Mouse (Mus musculus) telencephalon, adult 2 months (tissue): ENCODE data around the gene Dcaf7.
"Not testable (repeated sequence)": the region's sequence is repeated elsewhere in the genome, so short reads cannot be mapped to it uniquely, and the experiment has no call there.

Experiments
- DNase-seq: peaks from one replicate; pipeline ENCODE4 v3.0.0-alpha.2; 2011; ENCODE audit warnings: low read depth, low spot score

Dcaf7 gene

DNA sequence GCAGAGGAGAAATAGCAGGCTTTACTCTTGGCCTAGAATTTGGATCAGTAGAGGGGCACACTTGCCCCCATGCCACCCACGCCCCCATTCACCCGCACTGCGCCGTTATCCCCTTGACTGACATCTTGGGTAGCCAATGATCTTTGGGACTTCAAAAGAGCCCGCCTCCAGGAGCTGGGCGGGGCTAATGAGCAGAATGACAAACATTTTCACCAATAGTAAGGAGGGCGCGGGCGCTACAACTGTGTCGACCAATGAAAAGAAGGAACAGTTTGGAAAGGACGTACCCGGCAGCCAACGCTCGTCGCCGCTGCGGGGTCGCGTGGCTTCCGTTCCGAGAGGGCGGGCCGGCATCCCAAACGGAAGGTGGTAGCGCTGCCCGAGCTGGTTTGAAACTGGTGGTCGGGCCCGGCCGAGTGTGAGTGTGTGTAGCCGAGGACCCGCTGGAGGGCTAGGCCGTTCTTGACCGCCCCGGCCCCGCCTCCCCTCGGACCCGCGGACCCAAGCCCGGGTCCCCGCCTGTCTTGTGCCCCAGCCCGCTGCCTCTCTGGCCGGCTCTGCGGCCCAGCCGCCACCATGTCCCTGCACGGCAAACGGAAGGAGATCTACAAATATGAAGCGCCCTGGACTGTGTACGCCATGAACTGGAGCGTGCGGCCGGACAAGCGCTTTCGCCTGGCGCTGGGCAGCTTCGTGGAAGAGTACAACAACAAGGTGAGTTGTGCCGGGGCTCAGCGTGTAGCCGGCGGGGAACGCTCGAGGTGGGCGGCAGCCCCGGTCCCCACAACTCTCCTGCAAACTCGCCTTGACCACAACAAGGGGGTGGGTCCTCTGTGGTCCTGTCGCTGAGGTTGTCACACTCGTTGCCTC lies at the start of gene Dcaf7:
Gene Dcaf7, plus strand, starts transcription at position 325 of the 870 bp plus-strand sequence.
- peak; percentile 97 for DNase-seq

DNA sequence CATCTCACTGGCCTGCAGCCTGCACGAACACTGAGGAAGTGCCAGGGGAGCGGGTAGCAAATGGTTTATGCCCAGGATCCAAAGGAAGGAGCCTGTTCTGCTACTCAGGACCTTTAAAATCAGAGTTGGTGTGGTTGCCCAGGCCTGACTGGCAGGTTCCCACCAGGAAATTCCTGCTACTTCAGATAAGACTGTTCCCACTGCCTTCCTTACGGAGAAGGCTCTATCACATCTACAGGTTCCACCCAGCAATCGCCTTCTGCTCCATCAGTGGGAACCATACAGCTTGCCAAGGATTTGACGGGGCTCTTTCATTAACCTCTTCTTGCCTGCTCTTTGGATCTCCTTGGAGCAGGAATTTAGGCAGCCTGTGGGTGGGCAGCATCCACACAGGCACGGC lies 49.2 kb upstream of the Dcaf7 start:
- no peak for DNase-seq

DNA sequence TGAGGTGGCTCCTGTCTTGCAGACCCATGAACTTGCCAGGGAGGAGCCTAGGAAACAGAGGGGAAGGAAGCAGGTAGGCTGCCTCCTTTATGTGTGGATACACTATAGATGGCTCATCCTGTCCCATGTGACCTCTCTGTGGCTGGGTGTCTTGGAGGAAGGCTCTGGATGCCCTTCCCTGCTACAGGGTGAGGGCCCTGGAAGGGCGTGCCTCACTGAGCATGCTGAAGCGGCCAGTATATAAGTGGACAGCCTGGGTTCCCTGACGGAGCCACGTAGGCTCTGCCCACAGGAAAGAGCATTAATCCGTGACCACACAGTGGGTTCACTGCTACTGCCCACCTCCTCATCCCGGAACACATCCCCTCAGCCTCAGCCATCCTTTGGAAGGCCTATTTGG lies 47.2 kb upstream of the Dcaf7 start:
- DNase-seq = no peak

DNA sequence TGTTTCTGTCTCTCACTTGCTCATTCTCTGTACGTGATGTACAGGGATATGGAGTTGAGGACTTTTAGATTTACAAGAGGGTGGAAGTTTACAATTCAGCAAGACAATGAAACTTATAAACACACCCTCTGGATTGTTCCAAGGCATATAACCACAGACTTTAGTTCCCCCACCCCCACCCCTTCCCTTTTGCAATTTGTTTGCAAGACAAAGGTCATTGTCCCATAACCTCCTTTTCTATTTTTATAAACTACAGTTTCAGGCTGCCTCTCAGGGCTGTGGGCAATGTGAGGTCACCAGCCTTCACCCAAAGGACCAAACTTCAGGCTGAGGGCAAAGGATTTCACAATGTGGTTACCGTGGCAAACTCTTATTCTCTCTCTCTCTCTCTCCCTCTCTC lies 46.4 kb upstream of the Dcaf7 start:
- no peak for DNase-seq

- DNase-seq = no peak
Measured at GRCm38 (mm10) chr11:105994375-105994774, 42.3 kb upstream of the Dcaf7 start, which contains the start of gene Ace3. Gene Ace3 (plus strand): TSS chr11:105994675.

- DNase-seq = no peak
Measured at GRCm38 (mm10) chr11:106000062-106000461, 36.6 kb upstream of the Dcaf7 start.

DNA sequence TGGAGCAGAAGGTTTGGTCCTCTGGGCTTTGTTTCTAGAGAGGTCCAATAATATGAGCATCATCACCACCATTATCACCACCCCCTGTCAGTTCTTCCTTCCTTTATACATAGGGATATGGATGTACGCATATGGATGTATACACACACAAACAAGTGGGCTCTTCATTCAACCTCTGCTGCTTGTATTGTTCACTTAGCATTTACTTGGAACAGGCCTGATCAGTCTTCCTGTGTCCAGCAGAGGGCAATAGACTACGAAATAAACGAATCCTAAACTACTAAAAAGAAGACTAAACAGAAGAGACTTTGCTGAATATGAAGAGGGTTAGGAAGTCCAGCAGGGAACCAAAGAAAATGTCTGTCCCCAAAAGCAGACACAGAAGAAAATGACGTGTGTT lies 35.0 kb upstream of the Dcaf7 start:
- DNase-seq = peak; percentile 17

- no peak for DNase-seq
Measured at GRCm38 (mm10) chr11:106004576-106004975, 32.1 kb upstream of the Dcaf7 start.

DNA sequence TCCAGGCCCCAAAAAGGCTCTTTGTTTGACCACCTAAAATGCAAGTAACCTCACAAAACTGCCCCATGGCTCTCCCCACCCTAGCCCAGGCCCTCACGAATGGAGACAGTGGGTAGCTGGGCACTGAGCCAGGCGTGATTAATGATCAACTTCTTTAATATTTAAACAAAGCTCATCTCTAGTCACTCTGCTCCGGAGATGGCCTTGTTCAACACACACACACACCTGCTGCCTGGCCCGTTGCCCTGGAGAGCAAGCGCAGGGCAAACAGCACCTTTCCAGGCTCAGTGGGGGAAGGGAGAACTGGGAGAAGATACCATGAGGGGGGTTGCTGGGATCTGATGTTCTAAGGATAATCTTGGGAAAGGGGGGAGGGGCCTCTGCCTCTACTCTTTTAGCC lies 30.7 kb upstream of the Dcaf7 start:
- DNase-seq = no peak

GRCm38 (mm10) chr11:106007821-106008220 lies 28.9 kb upstream of the Dcaf7 start, which contains the start of gene Kcnh6:
Gene Kcnh6 (plus strand): TSS chr11:106008124.
- no peak for DNase-seq

DNA sequence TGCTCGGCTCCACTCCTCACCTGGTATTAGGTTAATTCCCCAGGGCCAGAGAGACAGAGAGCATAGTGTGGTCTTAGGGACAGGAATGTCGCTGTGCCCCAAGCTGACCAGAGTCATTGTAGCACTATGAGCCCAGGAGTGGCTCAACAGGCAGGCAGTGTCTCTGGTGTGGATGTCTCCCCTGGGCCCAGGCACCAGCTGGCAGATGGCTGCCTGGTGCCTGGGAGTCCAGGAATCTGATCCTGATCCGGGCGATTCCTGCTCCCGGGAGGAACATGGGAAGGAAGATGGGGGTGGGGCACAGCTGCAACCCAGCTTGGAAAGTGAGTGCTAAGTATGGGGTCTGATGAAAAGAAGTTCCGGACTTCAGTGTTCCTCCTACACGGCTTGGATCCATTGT lies 24.0 kb upstream of the Dcaf7 start:
- no peak for DNase-seq

DNA sequence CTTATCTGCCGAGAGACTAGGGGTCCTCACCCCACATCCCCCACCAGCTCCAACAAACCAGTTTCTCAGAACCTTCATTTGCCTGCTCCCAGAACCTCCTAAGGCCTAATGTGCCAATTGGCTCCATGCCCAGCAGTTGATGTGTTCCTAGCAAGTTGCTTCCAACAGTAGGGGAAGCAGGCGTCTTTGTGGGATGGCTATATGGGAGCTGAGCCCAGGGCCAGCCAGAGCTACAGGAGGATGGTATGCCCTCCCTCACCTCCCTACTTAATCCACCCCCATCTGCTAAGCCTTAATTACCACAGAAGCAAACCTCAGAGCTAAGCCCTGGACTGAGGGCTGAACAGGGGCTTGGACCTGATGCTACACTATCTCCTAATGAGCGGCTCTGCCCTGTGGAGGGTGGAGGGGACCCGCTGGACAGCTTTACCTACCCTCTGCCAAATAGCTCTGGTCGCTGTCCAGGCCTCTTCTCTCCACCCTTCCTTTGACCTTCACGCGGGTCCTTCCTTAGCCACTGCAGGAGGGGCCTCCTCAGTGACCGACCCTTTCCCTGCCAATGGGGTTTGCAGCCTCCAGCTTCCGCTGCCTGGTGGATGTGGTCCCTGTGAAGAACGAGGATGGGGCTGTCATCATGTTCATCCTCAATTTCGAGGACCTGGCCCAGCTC lies 23.0 kb upstream of the Dcaf7 start:
- DNase-seq = peak; percentile 40

DNA sequence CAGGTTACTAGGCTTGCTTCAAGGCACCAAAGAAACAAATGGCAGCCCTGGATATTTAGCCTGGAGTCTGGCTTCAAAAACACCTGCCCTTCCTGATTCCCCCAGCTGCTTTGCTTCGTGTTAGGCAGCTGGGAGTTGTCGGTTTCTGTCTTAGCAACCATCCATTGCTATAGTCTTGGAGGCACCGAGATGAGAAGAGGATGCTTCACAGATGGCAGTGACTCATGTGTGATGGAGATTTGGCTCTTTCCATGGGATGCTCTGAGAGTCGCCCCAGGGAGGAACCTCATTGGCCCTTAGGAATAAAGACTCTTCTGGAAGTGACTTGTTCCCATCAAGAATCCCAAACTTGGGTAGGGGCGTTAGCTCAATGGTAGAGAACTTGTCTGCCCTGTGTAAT lies 20.2 kb upstream of the Dcaf7 start:
- peak; percentile 54 for DNase-seq

- DNase-seq = peak; percentile 36
Measured at GRCm38 (mm10) chr11:106020051-106020763, 16.5 kb upstream of the Dcaf7 start.

GRCm38 (mm10) chr11:106025774-106026173 lies 10.9 kb upstream of the Dcaf7 start:
- no peak for DNase-seq

- peak; percentile 21 for DNase-seq
Measured at GRCm38 (mm10) chr11:106026465-106027151, 10.1 kb upstream of the Dcaf7 start.

DNA sequence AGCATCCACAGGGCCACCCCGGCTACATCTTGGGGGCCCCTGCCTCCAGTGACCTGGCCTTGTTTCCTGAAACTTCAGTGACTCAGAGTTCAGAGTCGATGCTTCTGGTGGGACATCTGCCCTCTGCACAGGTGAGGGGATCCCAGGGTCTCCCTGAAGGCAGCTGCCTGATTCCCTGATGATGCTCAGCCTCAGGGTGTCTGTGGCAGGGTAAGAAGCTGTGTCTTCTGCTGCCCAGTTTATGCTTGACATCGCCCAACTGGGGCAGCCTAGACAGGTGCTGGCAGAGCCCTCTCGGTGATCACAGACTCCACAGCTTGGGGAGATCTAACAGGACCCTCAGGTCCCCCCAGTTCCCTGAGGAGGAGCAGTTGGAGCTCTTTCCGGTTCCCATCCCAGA lies 9.1 kb upstream of the Dcaf7 start:
- no peak for DNase-seq

GRCm38 (mm10) chr11:106032074-106032473 lies 4.6 kb upstream of the Dcaf7 start:
- not testable (repeated sequence) for DNase-seq

- DNase-seq = peak; percentile 31
Measured at GRCm38 (mm10) chr11:106033491-106033919, 3.2 kb upstream of the Dcaf7 start.

DNA sequence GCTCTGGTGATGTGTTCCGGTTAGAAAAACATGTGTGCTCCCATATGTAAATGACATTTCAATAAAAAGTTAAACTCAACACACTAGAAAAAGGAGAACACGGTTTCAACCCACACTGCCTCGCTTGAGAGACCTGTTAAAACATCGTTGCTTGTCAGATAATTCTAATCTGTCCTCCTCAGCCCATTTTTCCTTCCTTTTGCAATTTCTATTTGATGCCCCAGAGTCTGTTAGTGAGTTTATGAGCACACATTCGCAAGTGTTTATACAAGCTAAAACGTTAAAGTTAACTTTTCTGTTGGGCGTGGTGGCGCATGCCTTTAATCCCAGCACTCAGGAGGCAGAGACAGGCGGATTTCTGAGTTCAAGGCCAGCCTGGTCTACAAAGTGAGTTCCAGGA lies 1.7 kb upstream of the Dcaf7 start:
- no peak for DNase-seq

DNA sequence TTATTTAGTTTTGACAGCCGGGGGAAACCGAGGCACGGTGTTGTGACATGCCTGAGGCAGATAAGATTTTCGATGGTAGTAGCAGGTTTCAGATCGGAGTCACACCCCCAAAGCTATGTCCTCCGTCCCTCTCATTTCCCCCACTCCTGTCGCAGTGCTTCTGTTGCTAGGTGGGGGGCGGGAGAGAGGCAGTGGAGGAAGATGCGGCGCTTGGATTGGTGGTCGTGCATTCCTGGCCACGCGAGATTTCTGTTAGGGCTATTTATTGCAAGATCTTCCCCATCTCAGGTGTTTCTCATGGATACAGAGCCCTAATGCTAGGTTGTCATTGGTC lies 713 bp downstream of the Dcaf7 start:
- DNase-seq = peak; percentile 90

- no peak for DNase-seq
Measured at GRCm38 (mm10) chr11:106044349-106044748, 7.7 kb downstream of the Dcaf7 start.
